Mouse (Mus musculus): ENCODE data around the gene Tbl1xr1.

The Tbl1xr1 gene

GRCm38 (mm10) chr3:22228052-22228451 lies 151.6 kb downstream of the Tbl1xr1 start:
- DNase-seq: no peak

- DNase-seq: no peak
Measured at GRCm38 (mm10) chr3:22230635-22231034, 154.2 kb downstream of the Tbl1xr1 start.

GRCm38 (mm10) chr3:22238106-22238900 lies 161.9 kb downstream of the Tbl1xr1 start:
- DNase-seq: no peak

Data from thymus, postnatal 36 days (tissue).